Mouse (Mus musculus): Measurements from ENCODE around the gene Slc35a3.

DNA sequence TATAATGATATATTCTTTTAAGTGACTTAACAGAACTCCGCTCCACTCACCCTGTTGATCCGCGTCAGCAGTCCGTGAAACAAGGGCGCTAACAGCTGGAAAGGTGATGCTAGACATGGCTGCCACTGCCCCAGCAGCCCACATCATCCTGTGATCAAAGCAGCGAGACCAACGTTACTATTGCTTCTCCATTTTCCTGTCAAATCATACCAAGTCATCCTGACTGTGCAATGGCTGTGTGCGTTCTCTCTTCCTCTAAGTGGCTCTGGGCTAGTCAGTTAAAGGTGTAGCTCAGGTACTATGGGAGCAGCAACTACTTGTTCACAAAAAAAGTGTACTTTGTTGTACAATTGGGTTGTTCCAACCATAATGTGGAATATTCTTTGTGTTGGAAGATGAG, 77.8 kb downstream of the Slc35a3 start:
- TF ChIP-seq EP300 (optimal IDR thresholded peaks at IDR 0.05) (no peak), CTCF (IDR thresholded peaks at IDR 0.05; ENCODE audit: low read depth) (no peak)
